Mouse (Mus musculus): ENCODE measurements around the gene Pxylp1.
"Not testable (repeated sequence)": the region's sequence is repeated elsewhere in the genome, so short reads cannot be mapped to it uniquely, and the experiment has no call there.

Gene Pxylp1

DNA sequence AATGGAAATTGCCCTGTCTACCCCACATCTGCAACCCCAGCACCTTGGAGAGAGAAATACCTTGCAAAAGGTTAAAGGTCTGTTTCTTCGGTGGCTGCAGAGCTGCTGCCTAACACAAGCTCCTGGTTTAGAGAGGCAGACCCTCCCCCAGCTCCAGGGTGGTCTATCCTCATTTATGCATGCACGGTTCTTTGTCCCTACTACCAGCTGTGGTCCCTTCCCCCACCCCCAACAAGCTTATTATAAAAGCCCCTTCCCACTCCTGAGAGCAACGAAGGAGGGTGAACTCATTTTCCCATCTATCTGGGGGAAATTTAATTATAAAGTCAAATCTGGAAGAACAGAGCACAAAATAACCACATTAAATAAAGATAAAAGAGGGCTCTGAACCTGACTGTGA is at the start of gene Pxylp1:
TSS of gene Pxylp1 (minus strand) at position 124 of the 400 bp plus-strand sequence.
- no peak for DNase-seq

- no peak for DNase-seq
Observed at GRCm38 (mm10) chr9:96938887-96939286, 46.4 kb upstream of the Pxylp1 start.

DNA sequence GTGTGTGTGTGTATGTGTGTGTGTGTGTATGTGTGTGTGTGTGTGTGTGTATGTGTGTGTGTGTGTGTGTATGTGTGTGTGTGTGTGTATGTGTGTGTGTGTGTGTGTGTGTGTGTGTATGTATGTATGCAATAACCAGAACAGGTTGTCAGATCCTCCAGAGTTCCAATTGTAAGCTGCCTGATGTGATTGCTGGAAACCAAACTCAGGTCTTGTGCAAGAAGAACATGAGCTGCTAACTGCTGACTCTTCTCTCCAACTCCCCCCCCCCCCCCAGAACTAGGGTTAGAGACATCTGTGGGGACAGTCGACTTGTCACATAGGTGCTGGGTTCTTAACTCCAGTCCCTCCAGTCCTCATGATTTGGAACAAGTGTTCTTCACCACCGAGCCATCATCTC is 44.0 kb upstream of the Pxylp1 start:
- not testable (repeated sequence) for DNase-seq

DNA sequence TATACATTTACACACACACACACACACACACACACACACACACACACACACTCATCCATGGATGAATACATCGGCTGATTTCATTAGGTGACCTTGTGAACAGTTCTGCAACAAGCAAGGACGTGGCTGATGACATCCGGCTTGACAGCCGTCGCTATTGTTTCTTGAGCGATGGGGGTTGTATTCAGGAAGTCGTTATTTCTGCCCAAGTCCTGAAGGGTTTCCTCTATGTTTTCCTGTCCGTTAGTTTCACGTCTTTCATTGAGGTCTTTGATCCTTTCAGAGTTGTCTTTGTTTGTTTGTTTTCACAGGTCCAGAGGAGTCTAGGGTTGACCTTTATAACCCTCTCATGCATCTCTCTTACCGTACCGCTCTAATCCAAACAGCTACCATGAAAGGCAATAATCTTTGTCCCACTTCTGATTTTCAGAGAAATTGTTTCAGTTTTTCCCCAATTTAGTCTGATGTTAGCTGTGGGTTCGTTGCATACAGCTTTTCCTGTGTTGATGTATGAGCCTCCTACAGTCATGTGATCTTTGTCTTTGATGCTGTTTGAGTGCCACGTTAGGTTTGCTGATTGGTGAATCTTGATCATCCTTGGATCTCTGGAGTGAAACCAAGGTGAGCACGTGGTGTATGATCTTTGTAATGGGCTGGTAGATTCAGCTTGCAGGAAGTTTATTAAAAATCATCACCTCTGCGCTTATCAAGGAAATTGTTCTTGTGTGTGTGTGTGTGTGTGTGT is 43.3 kb upstream of the Pxylp1 start:
- no peak for DNase-seq

DNA sequence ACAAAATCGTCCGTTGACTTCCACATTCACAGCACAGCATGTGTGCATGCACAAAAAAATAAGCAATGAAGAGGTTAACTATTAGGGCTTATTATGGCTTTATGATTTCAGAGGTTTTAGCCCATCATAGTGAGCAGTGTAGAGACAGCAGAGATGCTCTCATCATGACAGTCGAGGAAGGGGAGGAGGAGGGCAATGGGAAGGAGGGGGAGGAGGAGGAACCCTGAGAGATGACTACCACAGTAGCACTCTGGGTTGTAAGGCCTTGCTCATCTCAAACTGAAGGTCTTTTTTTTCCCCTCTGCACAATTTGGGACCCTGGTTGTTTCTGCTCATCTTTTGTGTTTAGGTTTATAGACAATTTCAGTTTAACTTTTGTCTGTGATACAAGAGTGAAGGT is 42.3 kb upstream of the Pxylp1 start:
- DNase-seq = no peak

DNA sequence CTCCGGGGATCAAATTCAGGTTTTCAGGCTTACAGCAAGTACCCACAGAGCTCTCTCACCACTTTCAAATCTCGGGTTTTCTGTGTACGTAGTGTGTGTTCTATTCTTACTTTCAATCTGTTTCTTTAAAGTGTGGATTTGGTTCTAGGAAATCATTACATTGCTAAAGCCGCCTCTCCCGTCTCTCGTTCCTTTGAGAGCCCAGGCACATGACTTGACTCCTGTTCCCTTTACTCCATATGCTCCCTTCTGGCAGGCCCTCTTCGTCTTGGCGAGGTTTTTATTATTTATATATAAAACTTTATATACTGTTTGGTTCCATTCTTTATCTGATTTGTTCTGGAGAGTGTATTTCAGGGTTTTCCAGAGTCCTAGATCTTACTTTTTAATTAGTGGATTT is 40.3 kb upstream of the Pxylp1 start:
- no peak for DNase-seq

GRCm38 (mm10) chr9:96923577-96924316 is 31.3 kb upstream of the Pxylp1 start:
- no peak for DNase-seq

DNA sequence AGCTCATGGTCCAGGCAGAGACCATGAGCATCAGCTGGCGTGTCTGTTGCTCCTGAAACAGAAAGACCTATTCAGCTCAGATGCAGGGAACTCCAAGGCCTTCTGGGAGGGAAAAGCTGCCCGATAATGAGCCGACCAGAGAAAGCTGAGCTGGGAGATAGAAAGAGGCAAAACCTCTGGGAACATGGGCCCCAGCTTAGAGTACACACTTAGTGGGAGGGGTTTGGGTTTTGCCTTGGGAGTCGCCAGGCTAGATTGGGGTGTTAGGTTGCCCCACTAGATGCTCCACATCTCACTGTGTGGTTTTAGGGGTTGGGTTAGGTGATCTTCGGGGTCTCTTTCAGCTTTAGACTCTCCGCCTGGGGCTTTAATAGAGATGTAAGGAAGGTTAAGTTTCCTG is 30.6 kb upstream of the Pxylp1 start:
- DNase-seq = no peak

DNA sequence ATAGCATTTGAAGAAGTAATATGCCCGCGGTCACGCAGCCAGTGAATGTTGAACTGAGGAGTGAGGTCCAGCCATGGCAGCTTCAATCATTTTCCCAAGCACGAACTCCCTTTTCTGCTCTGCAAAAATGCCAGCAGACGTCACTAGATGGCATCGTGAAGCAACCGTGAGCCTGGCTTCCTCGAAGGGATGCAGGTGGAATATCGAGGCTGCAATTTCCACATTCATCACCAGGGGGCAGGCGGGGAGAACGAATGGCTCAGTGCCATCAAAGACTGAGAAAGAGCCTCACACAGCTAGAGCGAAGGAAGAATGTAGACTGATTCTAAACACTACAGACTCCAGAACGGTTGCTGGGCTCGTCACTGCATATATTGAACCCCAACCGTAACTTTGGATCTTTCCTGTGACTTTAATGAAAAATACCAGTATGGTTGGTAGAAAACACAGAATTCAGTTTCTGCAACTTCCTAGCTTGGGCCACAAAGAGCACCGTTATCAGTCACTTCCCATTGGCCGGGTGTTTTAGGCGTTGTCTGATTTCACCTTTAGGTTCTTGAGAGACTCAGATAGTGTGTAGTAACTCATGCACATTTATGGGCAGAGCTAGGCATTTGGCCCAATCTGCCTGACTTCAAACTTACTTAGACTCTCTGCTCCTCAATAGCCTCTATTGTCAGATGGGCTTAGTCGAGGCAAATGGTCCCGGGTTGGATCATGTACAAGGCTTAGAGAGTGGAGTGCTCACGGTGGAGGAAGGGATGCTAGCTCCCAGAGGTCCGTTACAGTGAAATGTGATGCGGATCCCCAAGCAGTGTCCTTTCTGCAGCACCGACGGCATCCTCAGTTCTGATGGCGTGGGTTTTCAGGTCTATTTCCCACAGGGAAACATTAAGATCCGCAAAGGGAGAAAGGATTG is 24.4 kb upstream of the Pxylp1 start:
- DNase-seq = peak; percentile 97 to 98

DNA sequence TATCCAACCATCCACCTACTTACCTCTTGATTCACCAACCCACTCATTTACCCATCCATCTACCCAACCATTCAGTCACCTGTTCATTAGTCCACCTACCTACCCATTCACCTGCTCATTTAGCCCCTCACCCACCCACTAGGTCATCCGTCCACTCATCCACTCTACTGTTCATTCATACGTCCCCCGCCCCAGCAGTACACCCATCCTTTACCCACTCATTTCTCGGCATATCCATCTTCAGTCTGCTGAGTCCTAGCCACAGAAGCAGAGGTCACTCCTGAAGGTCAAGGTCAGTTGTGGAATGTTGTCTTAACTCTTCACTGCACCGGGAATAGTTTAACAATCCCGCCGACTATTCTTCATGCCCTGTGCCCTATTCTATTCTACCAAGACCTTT is 23.6 kb upstream of the Pxylp1 start:
- no peak for DNase-seq

DNA sequence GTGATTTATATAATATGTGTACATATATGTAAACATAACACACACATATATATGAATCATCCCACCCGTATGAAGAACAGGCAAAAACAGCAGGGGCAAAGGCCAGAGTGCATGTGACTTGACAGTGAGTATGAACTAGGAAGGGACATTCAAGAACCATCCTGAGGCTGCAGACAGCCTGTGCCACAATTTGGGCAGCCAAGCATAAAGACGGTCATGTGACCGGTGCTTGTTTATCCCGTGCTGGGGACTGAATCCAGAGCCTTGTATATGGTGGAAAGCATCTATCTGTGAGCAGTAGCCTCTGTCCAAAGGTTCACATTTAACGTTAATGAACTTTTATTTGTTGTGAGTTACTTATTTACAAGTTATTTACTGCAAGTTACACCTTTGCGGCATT is 22.4 kb upstream of the Pxylp1 start:
- DNase-seq = peak in 1 of 2 experiments; percentile 13

DNA sequence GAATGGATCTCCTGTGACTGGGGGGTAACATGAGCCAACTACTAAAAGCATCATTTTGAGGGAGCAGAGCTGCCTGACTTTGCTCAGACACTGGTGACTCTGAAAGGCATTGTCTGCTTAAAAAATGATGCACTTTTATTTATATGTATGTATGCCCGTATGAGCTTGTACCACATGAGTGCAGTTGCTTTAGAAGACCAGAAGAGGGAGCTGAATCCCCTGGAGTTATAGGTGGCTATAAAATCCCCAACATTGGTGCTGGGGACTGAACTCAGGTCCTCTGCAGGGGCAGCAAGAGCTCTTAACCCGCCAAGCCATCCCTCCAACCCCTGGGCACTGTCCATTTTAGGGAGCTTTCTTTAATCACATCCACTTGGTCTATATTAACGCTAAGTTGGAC is 21.5 kb upstream of the Pxylp1 start:
- no peak for DNase-seq

GRCm38 (mm10) chr9:96909503-96909902 is 17.0 kb upstream of the Pxylp1 start:
- no peak for DNase-seq

GRCm38 (mm10) chr9:96908737-96909136 is 16.3 kb upstream of the Pxylp1 start:
- DNase-seq = no peak

DNA sequence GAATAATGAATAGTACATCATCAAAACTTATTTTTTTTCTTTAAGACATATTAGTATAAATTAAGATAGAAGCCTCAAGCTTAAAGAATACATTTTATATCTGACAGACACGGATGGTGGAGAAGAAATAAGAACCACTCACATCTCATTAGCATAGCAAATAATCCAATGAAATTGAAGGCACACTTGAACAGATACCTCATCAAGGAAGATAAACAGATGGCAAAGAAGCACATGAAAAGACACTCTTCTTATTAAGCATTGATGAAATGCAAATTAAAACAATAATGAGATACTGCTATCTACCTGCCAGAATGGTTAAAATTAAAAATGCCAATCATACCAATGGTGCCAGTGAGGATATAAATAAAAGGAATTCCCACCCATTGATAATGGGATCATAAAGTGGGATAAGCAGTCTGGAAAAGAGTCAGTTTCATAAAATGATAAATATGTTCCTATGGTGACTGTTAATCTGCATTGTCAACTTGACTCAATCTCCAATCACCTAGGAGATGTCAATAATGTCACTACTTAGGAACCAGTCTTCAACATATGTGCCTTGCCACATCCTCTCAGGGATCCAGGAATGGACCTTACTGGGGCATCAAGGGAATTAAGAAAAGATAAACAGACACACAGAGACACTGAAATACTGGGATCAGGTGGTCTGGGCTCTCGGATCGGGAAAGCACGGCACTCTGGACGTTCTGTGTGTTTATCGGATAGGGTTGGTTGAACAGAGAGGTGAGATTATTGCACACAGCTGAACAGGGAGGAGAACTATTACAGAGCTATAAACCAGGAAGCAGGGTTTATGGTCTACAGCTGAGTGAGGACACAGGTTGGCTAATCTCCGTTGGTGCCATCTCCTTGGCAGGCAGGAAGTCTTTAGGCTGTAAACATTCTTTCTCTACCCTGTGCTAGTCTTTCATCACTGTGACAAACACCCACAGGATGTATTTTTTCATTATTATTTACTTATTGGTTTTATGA is 12.2 kb upstream of the Pxylp1 start:
- DNase-seq = no peak

GRCm38 (mm10) chr9:96899717-96900116 is 7.2 kb upstream of the Pxylp1 start:
- no peak for DNase-seq

GRCm38 (mm10) chr9:96899004-96899403 is 6.5 kb upstream of the Pxylp1 start:
- no peak for DNase-seq

DNA sequence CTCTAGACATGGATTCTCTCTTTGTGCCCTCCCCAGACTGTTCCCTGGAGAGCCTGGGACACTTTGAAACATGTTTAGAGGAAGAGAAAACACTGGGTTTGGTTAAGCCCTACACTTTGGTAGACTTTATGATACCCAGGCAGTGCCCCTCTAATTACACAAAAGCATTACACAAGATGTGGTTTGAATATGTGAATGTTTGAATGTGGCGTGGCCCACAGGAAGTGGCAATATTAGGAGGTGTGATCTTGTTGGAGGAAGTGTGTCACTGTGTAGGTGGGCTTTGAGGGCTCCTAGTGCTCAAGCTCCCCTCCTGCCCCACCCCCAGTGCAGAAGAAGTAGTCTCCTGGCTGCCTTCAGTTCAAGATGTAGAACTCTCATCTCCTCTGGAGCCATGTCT is 4.2 kb upstream of the Pxylp1 start:
- DNase-seq = no peak

DNA sequence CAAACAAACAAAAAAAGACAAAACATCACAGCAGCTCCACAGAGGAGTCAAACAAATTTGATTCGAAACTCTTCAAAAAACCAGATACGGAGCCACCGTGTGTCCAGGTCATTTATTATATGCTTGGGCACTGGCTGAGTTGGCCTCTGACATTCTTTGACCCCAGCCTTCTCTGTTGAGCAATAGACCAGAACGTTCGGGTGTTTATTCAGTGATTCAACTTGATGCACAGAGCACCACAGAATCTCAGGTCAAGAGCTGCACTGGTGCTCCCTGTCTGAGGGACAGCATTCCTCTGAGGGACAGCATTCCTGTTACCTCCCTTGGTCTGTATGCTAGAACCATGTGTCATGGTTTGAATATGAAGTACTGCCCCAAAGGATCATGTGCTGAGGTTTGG is 1.1 kb upstream of the Pxylp1 start:
- no peak for DNase-seq

DNA sequence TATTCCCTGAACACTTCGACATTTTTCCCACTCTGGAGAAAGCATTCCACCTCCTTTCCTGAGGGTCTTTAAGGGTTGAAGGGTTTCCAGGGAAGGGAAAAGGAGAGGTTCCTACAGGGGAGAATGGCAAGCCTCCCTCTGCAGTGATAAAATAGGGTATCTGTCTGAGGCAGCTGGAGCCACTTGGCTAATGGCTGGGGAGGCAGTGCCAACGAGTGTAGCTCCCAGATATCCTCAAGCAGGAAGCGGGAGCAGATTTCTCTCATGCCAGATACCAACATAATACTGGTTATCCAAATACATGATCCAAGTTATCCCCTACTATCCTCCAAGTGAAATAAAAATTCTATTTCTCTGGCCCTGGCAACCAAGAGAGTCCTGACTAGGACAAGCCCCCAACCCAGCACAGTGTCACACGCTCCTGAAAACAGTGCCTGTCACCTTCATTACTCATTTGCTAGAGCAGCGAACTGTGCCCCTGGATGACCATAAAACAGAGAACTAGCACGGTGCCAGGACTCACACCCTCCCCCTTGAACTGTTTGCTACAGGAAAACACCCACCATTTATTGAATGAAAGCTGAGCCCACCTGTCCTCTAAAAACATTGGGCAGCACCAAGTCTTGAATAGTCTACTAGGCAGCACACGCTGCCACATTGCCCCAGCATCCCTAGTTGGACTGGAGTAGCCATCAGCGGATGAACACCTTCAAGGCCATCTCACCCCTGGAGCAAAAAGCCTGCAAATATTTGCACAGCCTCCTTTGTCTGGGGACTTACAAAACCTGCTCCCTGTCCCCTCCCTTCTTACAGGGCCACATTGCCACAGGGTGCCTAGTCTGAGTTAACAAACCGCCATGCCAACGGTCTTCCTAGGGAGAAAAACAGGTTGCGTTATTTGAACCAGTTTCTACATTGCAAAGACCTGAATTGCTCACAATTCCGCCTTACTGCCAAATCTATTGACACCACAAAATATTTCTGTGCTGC is 833 bp downstream of the Pxylp1 start:
- peak; percentile 12 to 31 for DNase-seq

GRCm38 (mm10) chr9:96890756-96891155 is 1.7 kb downstream of the Pxylp1 start:
- DNase-seq = peak in 1 of 2 experiments; percentile 16
